Mouse (Mus musculus): ENCODE data around the gene Cntn4. TPM values are rescaled to one million over a fixed set of nuclear protein-coding genes. Genes with fewer than 3 reads are reported as not detected.

The Cntn4 gene
- polyA plus RNA-seq (2014; fragmentation: Nextera tagmentation; extraction: Ambion mirVana), result 0.94 and 1.0 TPM in 2 replicates

- Histone ChIP-seq H3K27me3 (ENCODE audit: control insufficient read depth, insufficient read depth, low read length) (peaks cover 16% of the 10 kb centered on the region), H3K27ac (replicated peaks; ENCODE audit: low read depth, low read length) (no peak within 1 kb of the TSS), H3K4me2 (ENCODE audit: low read depth, severe bottlenecking) (peak within 1 kb of the TSS; percentile 70), H3K36me3 (ENCODE audit: control insufficient read depth, insufficient read depth, low read length) (no peaks in the 10 kb centered on the region), H3K9me3 (ENCODE audit: control insufficient read depth, low read length) (no peaks in the 10 kb centered on the region), H3K4me3 (ENCODE audit: low read depth, low read length) (peak within 1 kb of the TSS; percentile 31), H3K9ac (ENCODE audit: low read length) (no peak within 1 kb of the TSS), H3K4me1 (ENCODE audit: control insufficient read depth, insufficient read depth, low read length) (peaks cover 5% of the 10 kb centered on the region; the same call in 1 of the 2 replicates)
- 2% methylated on average over 40 of the region's 40 CpGs for WGBS
- ATAC-seq (ENCODE audit: insufficient number of reproducible peaks, low FRiP score, low TSS enrichment, low read depth), result peak; percentile 67
- DNase-seq (ENCODE audit: low spot score), result peak; percentile 63
Observed at GRCm38 (mm10) chr6:105677149-105678031, at the start of gene Cntn4. Gene Cntn4 (plus strand): TSS chr6:105677660.

- DNase-seq (ENCODE audit: low spot score) (no peak), ATAC-seq (ENCODE audit: insufficient number of reproducible peaks, low FRiP score, low TSS enrichment, low read depth) (no peak)
- Histone ChIP-seq H3K4me1 (ENCODE audit: control insufficient read depth, insufficient read depth, low read length) (peaks cover 5% of the 10 kb centered on the region; the same call in 1 of the 2 replicates), H3K27ac (replicated peaks; ENCODE audit: low read depth, low read length) (no peak overlapping the region), H3K9ac (ENCODE audit: low read length) (no peak overlapping the region), H3K36me3 (ENCODE audit: control insufficient read depth, insufficient read depth, low read length) (no peaks in the 10 kb centered on the region), H3K4me2 (ENCODE audit: low read depth, severe bottlenecking) (no peak overlapping the region), H3K9me3 (ENCODE audit: control insufficient read depth, low read length) (no peaks in the 10 kb centered on the region), H3K27me3 (ENCODE audit: control insufficient read depth, insufficient read depth, low read length) (peaks cover 13% of the 10 kb centered on the region), H3K4me3 (ENCODE audit: low read depth, low read length) (no peak overlapping the region)
- 75% methylated on average over 4 of the region's 4 CpGs for WGBS
Observed at GRCm38 (mm10) chr6:105674276-105674675, 3.2 kb upstream of the Cntn4 start.

GRCm38 (mm10) chr6:105675099-105675498 is 2.4 kb upstream of the Cntn4 start:
- Histone ChIP-seq H3K36me3 (ENCODE audit: control insufficient read depth, insufficient read depth, low read length) (no peaks in the 10 kb centered on the region), H3K9me3 (ENCODE audit: control insufficient read depth, low read length) (no peaks in the 10 kb centered on the region), H3K4me3 (ENCODE audit: low read depth, low read length) (no peak overlapping the region), H3K27me3 (ENCODE audit: control insufficient read depth, insufficient read depth, low read length) (peaks cover 16% of the 10 kb centered on the region), H3K4me1 (ENCODE audit: control insufficient read depth, insufficient read depth, low read length) (peaks cover 5% of the 10 kb centered on the region; the same call in 1 of the 2 replicates), H3K9ac (ENCODE audit: low read length) (no peak overlapping the region), H3K4me2 (ENCODE audit: low read depth, severe bottlenecking) (no peak overlapping the region), H3K27ac (replicated peaks; ENCODE audit: low read depth, low read length) (no peak overlapping the region)
- ATAC-seq (ENCODE audit: insufficient number of reproducible peaks, low FRiP score, low TSS enrichment, low read depth), result no peak
- no peak for DNase-seq (ENCODE audit: low spot score)
- 49% methylated on average over 3 of the region's 3 CpGs for WGBS

GRCm38 (mm10) chr6:105676637-105677036 is 823 bp upstream of the Cntn4 start:
- H3K4me1 ChIP-seq (ENCODE audit: control insufficient read depth, insufficient read depth, low read length), result peaks cover 5% of the 10 kb centered on the region; the same call in 1 of the 2 replicates
- H3K36me3 ChIP-seq (ENCODE audit: control insufficient read depth, insufficient read depth, low read length), result no peaks in the 10 kb centered on the region
- H3K27ac ChIP-seq (replicated peaks; ENCODE audit: low read depth, low read length), result no peak overlapping the region
- peaks cover 16% of the 10 kb centered on the region for H3K27me3 ChIP-seq (ENCODE audit: control insufficient read depth, insufficient read depth, low read length)
- DNase-seq (ENCODE audit: low spot score) (peak; percentile 51), ATAC-seq (ENCODE audit: insufficient number of reproducible peaks, low FRiP score, low TSS enrichment, low read depth) (peak; percentile 61; the same call in 1 of the 2 replicates)
- H3K4me2 ChIP-seq (ENCODE audit: low read depth, severe bottlenecking), result peak overlapping the region; percentile 70; the same call in 1 of the 2 replicates
- H3K9ac ChIP-seq (ENCODE audit: low read length), result no peak overlapping the region
- no peak overlapping the region for H3K4me3 ChIP-seq (ENCODE audit: low read depth, low read length)
- WGBS, result 7% methylated on average over 5 of the region's 5 CpGs
- H3K9me3 ChIP-seq (ENCODE audit: control insufficient read depth, low read length), result no peaks in the 10 kb centered on the region

GRCm38 (mm10) chr6:105678778-105679177 is 1.3 kb downstream of the Cntn4 start:
- peaks cover 5% of the 10 kb centered on the region; the same call in 1 of the 2 replicates for H3K4me1 ChIP-seq (ENCODE audit: control insufficient read depth, insufficient read depth, low read length)
- 6% methylated on average over 5 of the region's 5 CpGs for WGBS
- DNase-seq (ENCODE audit: low spot score) (peak; percentile 24), ATAC-seq (ENCODE audit: insufficient number of reproducible peaks, low FRiP score, low TSS enrichment, low read depth) (no peak)
- peaks cover 16% of the 10 kb centered on the region for H3K27me3 ChIP-seq (ENCODE audit: control insufficient read depth, insufficient read depth, low read length)
- no peak overlapping the region for H3K9ac ChIP-seq (ENCODE audit: low read length)
- no peaks in the 10 kb centered on the region for H3K36me3 ChIP-seq (ENCODE audit: control insufficient read depth, insufficient read depth, low read length)
- no peak overlapping the region for H3K27ac ChIP-seq (replicated peaks; ENCODE audit: low read depth, low read length)
- no peaks in the 10 kb centered on the region for H3K9me3 ChIP-seq (ENCODE audit: control insufficient read depth, low read length)
- H3K4me2 ChIP-seq (ENCODE audit: low read depth, severe bottlenecking), result no peak overlapping the region
- no peak overlapping the region for H3K4me3 ChIP-seq (ENCODE audit: low read depth, low read length)

- Histone ChIP-seq H3K9ac (ENCODE audit: low read length) (no peak overlapping the region), H3K27ac (replicated peaks; ENCODE audit: low read depth, low read length) (no peak overlapping the region), H3K4me2 (ENCODE audit: low read depth, severe bottlenecking) (no peak overlapping the region), H3K36me3 (ENCODE audit: control insufficient read depth, insufficient read depth, low read length) (no peaks in the 10 kb centered on the region), H3K4me3 (ENCODE audit: low read depth, low read length) (no peak overlapping the region), H3K4me1 (ENCODE audit: control insufficient read depth, insufficient read depth, low read length) (peaks cover 5% of the 10 kb centered on the region; the same call in 1 of the 2 replicates), H3K27me3 (ENCODE audit: control insufficient read depth, insufficient read depth, low read length) (peaks cover 16% of the 10 kb centered on the region), H3K9me3 (ENCODE audit: control insufficient read depth, low read length) (no peaks in the 10 kb centered on the region)
- WGBS, result 61% methylated on average over 2 of the region's 2 CpGs
- ATAC-seq (ENCODE audit: insufficient number of reproducible peaks, low FRiP score, low TSS enrichment, low read depth), result no peak
- no peak for DNase-seq (ENCODE audit: low spot score)
Observed at GRCm38 (mm10) chr6:105681496-105681895, 4.0 kb downstream of the Cntn4 start.

- ATAC-seq (ENCODE audit: insufficient number of reproducible peaks, low FRiP score, low TSS enrichment, low read depth), result no peak
Observed at GRCm38 (mm10) chr6:105683251-105683650, 5.8 kb downstream of the Cntn4 start.

GRCm38 (mm10) chr6:105684123-105684522 is 6.7 kb downstream of the Cntn4 start:
- Histone ChIP-seq H3K36me3 (ENCODE audit: control insufficient read depth, insufficient read depth, low read length) (no peaks in the 10 kb centered on the region), H3K4me3 (ENCODE audit: low read depth, low read length) (no peak overlapping the region), H3K27ac (replicated peaks; ENCODE audit: low read depth, low read length) (no peak overlapping the region), H3K9ac (ENCODE audit: low read length) (no peak overlapping the region), H3K4me2 (ENCODE audit: low read depth, severe bottlenecking) (no peak overlapping the region), H3K27me3 (ENCODE audit: control insufficient read depth, insufficient read depth, low read length) (peaks cover 4% of the 10 kb centered on the region; the same call in 1 of the 2 replicates), H3K4me1 (ENCODE audit: control insufficient read depth, insufficient read depth, low read length) (no peaks in the 10 kb centered on the region), H3K9me3 (ENCODE audit: control insufficient read depth, low read length) (no peaks in the 10 kb centered on the region)
- DNase-seq (ENCODE audit: low spot score) (no peak), ATAC-seq (ENCODE audit: insufficient number of reproducible peaks, low FRiP score, low TSS enrichment, low read depth) (no peak)
- WGBS, result 63% methylated on average over 4 of the region's 4 CpGs

More at GRCm38 (mm10) chr6:105683251-105683650, 5.8 kb downstream of the Cntn4 start:
- H3K27me3 ChIP-seq (ENCODE audit: control insufficient read depth, insufficient read depth, low read length), result peaks cover 12% of the 10 kb centered on the region
- no peak overlapping the region for H3K4me2 ChIP-seq (ENCODE audit: low read depth, severe bottlenecking)
- DNase-seq (ENCODE audit: low spot score), result no peak
- H3K9me3 ChIP-seq (ENCODE audit: control insufficient read depth, low read length), result no peaks in the 10 kb centered on the region
- no peak overlapping the region for H3K9ac ChIP-seq (ENCODE audit: low read length)
- H3K27ac ChIP-seq (replicated peaks; ENCODE audit: low read depth, low read length), result no peak overlapping the region
- 91% methylated on average over 5 of the region's 5 CpGs for WGBS
- no peaks in the 10 kb centered on the region for H3K36me3 ChIP-seq (ENCODE audit: control insufficient read depth, insufficient read depth, low read length)
- no peaks in the 10 kb centered on the region for H3K4me1 ChIP-seq (ENCODE audit: control insufficient read depth, insufficient read depth, low read length)
- no peak overlapping the region for H3K4me3 ChIP-seq (ENCODE audit: low read depth, low read length)
